Mouse (Mus musculus): ENCODE measurements at regions not wholly inside any gene's neighbourhood (a gene's known extent, or its start where the extent isn't known, plus 50 kb on each side); places are given as distances from the start of the nearest gene placed in this dataset.

DNA sequence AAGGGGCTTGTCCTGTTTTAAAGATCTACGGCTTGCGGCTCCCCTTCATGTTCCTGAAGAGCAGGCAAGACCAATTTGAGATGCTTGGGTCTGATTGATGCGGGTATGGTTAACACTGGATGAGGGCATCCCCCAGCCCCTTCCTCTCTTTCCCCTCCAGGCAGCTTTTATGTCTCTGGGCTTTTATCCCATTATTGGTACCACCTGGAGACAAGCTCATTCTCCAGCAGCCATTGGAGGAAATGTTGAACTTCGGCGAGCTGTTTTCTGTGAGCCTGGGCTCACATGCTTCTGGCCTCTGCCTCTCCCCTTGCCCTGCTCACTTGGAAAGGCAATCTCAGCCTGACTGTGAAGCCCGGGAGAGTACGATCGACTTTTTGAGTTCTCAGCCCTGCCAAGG, 738.7 kb downstream of the Vrk1 start:
- no peak for TF ChIP-seq MAFK (IDR thresholded peaks at IDR 0.05; ENCODE audit: insufficient read depth, low read depth, low read length)
- no peak for TF ChIP-seq CHD2 (IDR thresholded peaks at IDR 0.05; ENCODE audit: low read depth, low read length)
- no peak for TF ChIP-seq HCFC1 (IDR thresholded peaks at IDR 0.05; ENCODE audit: borderline replicate concordance, insufficient read depth, low read length)
- no peak for TF ChIP-seq ZNF384 (IDR thresholded peaks at IDR 0.05; ENCODE audit: low read depth, low read length)
- TF ChIP-seq ZC3H11A (IDR thresholded peaks at IDR 0.05; ENCODE audit: borderline replicate concordance, low read depth, low read length): no peak

Measured in ES-E14 (cell line).